ENCODE assay signal across 13 mouse cellular contexts in genomic region chr6:126033693-126034402, GRCm38 (mm10).
DNase-seq lines count a peak whose midpoint lies in the region; ATAC-seq and TF ChIP-seq lines count a peak whose summit lies in the region.
"Had no signal": no experiment of that assay in that cellular context is flagged by ENCODE, and none has a peak within 500 bp of the region (broad histone marks: within the 10 kb centered on the region; RNA-seq: fewer than 3 reads in every experiment).

No protein-coding gene starts in this region.

- H3K4me1 ChIP-seq in heart, embryonic 16.5 days (ENCODE audit: control insufficient read depth, insufficient read depth, low read length), result peaks cover 10% of the 10 kb centered on the region
- peaks cover 4% of the 10 kb centered on the region; the same call in 1 of the 2 replicates for H3K4me1 ChIP-seq in heart, adult 2 months (ENCODE audit: control insufficient read depth, insufficient read depth, low read length)
- peaks cover 6% of the 10 kb centered on the region; the same call in 1 of the 2 replicates for H3K4me1 ChIP-seq in forebrain, embryonic 12.5 days
- H3K4me1 ChIP-seq: neural tube, embryonic 12.5 days had no signal

- no peaks in the 10 kb centered on the region for H3K27me3 ChIP-seq in heart, embryonic 16.5 days (ENCODE audit: control insufficient read depth, insufficient read depth, low read length)
- H3K27me3 ChIP-seq in heart, adult 2 months (ENCODE audit: control insufficient read depth, insufficient read depth, low read length), result no peaks in the 10 kb centered on the region
- no peaks in the 10 kb centered on the region for H3K27me3 ChIP-seq in C2C12 (ENCODE audit: control insufficient read depth, insufficient read depth, insufficient read length)
- no peaks in the 10 kb centered on the region for H3K27me3 ChIP-seq in forebrain, embryonic 12.5 days
- H3K27me3 ChIP-seq: neural tube, embryonic 12.5 days had no signal

- TF ChIP-seq EP300 in heart, adult 2 months (IDR thresholded peaks at IDR 0.05; ENCODE audit: insufficient read depth, low read depth, low read length), result no peak

- no peak overlapping the region for H3K4me3 ChIP-seq in heart, embryonic 16.5 days (ENCODE audit: low read length)
- H3K4me3 ChIP-seq in heart, adult 2 months, result no peak overlapping the region
- no peak overlapping the region for H3K4me3 ChIP-seq in C2C12 (ENCODE audit: insufficient read depth, poor library complexity, severe bottlenecking)
- H3K4me3 ChIP-seq in forebrain, embryonic 12.5 days (replicated peaks), result no peak overlapping the region
- H3K4me3 ChIP-seq: forebrain, embryonic 10.5 days; midbrain, embryonic 10.5 days; neural tube, embryonic 12.5 days had no signal

- no peak for TF ChIP-seq CTCF in heart, adult 2 months (IDR thresholded peaks at IDR 0.05)
- TF ChIP-seq CTCF in C2C12 (IDR thresholded peaks at IDR 0.05; ENCODE audit: control insufficient read depth, insufficient read depth, insufficient read length), result no peak
- no peak for TF ChIP-seq CTCF in brain, embryonic 14.5 days (IDR thresholded peaks at IDR 0.05; ENCODE audit: borderline replicate concordance, extremely low read depth, insufficient read depth, insufficient read length)

- TF ChIP-seq POLR2A in heart, adult 2 months (IDR thresholded peaks at IDR 0.05; ENCODE audit: insufficient read depth, low read depth, low read length), result no peak
- no peak for TF ChIP-seq POLR2A in brain, embryonic 14.5 days (IDR thresholded peaks at IDR 0.05; ENCODE audit: borderline replicate concordance, extremely low read depth, insufficient read depth, insufficient read length, poor library complexity, severe bottlenecking)

- H3K79me2 ChIP-seq in heart, adult 2 months (replicated peaks; ENCODE audit: control insufficient read depth, insufficient read depth, low read length), result no peaks in the 10 kb centered on the region
- H3K79me2 ChIP-seq in C2C12 (ENCODE audit: control insufficient read depth, insufficient read depth), result no peaks in the 10 kb centered on the region

- ATAC-seq in heart, embryonic 16.5 days (replicated peaks; ENCODE audit: extremely low read depth, insufficient read depth, low FRiP score), result 0 out of 2 replicates have a peak, but pooled peaks have one; percentile 28
- no peak for ATAC-seq in forebrain, embryonic 12.5 days (ENCODE audit: low FRiP score)

- no peaks in the 10 kb centered on the region for H3K79me3 ChIP-seq in C2C12 (ENCODE audit: low read depth)

- no peak overlapping the region for H3K4me2 ChIP-seq in heart, embryonic 16.5 days (ENCODE audit: low read depth, low read length)
- no peak overlapping the region for H3K4me2 ChIP-seq in forebrain, embryonic 12.5 days
- H3K4me2 ChIP-seq: neural tube, embryonic 12.5 days had no signal

- no peak overlapping the region for H3K27ac ChIP-seq in heart, embryonic 16.5 days (ENCODE audit: low read length)
- H3K27ac ChIP-seq in heart, adult 2 months, result no peak overlapping the region
- no peak overlapping the region for H3K27ac ChIP-seq in forebrain, embryonic 12.5 days
- H3K27ac ChIP-seq: forebrain, embryonic 10.5 days; midbrain, embryonic 10.5 days; neural tube, embryonic 12.5 days had no signal

- H3ac ChIP-seq in C2C12 (ENCODE audit: control insufficient read depth, insufficient read length, low read depth), result no peak overlapping the region

- WGBS in heart, embryonic 16.5 days, result 64% methylated on average over 8 of the region's 8 CpGs
- 68% methylated on average over 8 of the region's 8 CpGs for WGBS in heart, adult 2 months
- 67% methylated on average over 8 of the region's 8 CpGs for WGBS in forebrain, embryonic 12.5 days

- H3K36me3 ChIP-seq in heart, embryonic 16.5 days (ENCODE audit: control insufficient read depth, insufficient read depth), result no peaks in the 10 kb centered on the region
- H3K36me3 ChIP-seq in heart, adult 2 months (ENCODE audit: control insufficient read depth, insufficient read depth, low read length), result no peaks in the 10 kb centered on the region
- no peaks in the 10 kb centered on the region for H3K36me3 ChIP-seq in C2C12 (ENCODE audit: control insufficient read depth, insufficient read depth)
- no peaks in the 10 kb centered on the region for H3K36me3 ChIP-seq in forebrain, embryonic 12.5 days (replicated peaks)
- H3K36me3 ChIP-seq: forebrain, embryonic 10.5 days; midbrain, embryonic 10.5 days; neural tube, embryonic 12.5 days had no signal

- no peak for DNase-seq in heart, adult 2 months
- DNase-seq in brain, embryonic 14.5 days (ENCODE audit: low read depth), result peak; percentile 35
- peak; percentile 28 for DNase-seq in lung, postnatal 14 days
- DNase-seq in kidney, postnatal 36 days, result no peak
- DNase-seq: cerebellum, adult 9-11 months; right cerebral cortex, postnatal 25 days; thymus, adult 18-20 months had no signal

- H3K9ac ChIP-seq in heart, embryonic 16.5 days (ENCODE audit: low read length), result no peak overlapping the region
- no peak overlapping the region for H3K9ac ChIP-seq in heart, adult 2 months (ENCODE audit: low read depth, low read length)
- no peak overlapping the region for H3K9ac ChIP-seq in forebrain, embryonic 12.5 days
- H3K9ac ChIP-seq: neural tube, embryonic 12.5 days had no signal

- intact Hi-C loops in heart, adult 2 months (cut with DNase I), result no loop called here

- H3K9me3 ChIP-seq in heart, embryonic 16.5 days (replicated peaks; ENCODE audit: control insufficient read depth, low read length), result no peaks in the 10 kb centered on the region
- H3K9me3 ChIP-seq in forebrain, embryonic 12.5 days, result no peaks in the 10 kb centered on the region
- H3K9me3 ChIP-seq: forebrain, embryonic 10.5 days; midbrain, embryonic 10.5 days; neural tube, embryonic 12.5 days had no signal

TF ChIP-seq in C2C12, 6 proteins besides CTCF, POLR2A, EP300 and RAD21:
- TF ChIP-seq USF1 (IDR thresholded peaks at IDR 0.05; ENCODE audit: low read depth) (no peak), CEBPB (IDR thresholded peaks at IDR 0.05; ENCODE audit: low read depth) (peak; percentile 75)

Comparison
In these comparisons a context has a peak if more than half of its experiments do, and no peak if none do; other contexts are left out.
1. DNase-seq: peak in brain, embryonic 14.5 days (single experiment) and lung, postnatal 14 days (single experiment); none in heart, adult 2 months (0 of 2) and kidney, postnatal 36 days (0 of 2).